Mouse (Mus musculus) embryonic facial prominence, embryonic 13.5 days (tissue): Measurements from ENCODE around the gene Fam234b. TPM values are rescaled to one million over a fixed set of nuclear protein-coding genes. Genes with fewer than 3 reads are reported as not detected.
A peak's percentile ranks its signal among the peaks of the same experiment; 100 is the strongest.

Source experiments
- ATAC-seq: fragments of 200-750 bp; cut with Nextera tagmentation; 2 replicates; pipeline ENCODE4 v1.8.0; 2017; ENCODE audit warnings: low read depth; ENCODE audit not compliant: insufficient number of reproducible peaks, insufficient read depth, low FRiP score, low TSS enrichment
- H3K27ac ChIP-seq: fragments of 300-500 bp; sonication (generic); 2 replicates; pipeline ENCODE4 v1.5.1; 2015; ENCODE audit warnings: moderate library complexity, mild to moderate bottlenecking, inconsistent platforms
- H3K27me3 ChIP-seq: fragments of 300-500 bp; sonication (generic); 2 replicates; pipeline ENCODE4 v1.6.1; 2015; ENCODE audit warnings: mild to moderate bottlenecking, inconsistent platforms
- H3K36me3 ChIP-seq: fragments of 300-500 bp; sonication (generic); 2 replicates; pipeline ENCODE4 v1.6.1; 2015; ENCODE audit warnings: mild to moderate bottlenecking, inconsistent platforms
- H3K4me1 ChIP-seq: fragments of 300-500 bp; sonication (generic); 2 replicates; pipeline ENCODE4 v1.6.1; 2015; ENCODE audit warnings: inconsistent platforms
- H3K4me2 ChIP-seq: fragments of 300-500 bp; sonication (generic); 2 replicates; pipeline ENCODE4 v1.6.1; 2015; ENCODE audit warnings: moderate library complexity, mild to moderate bottlenecking, inconsistent platforms
- H3K4me3 ChIP-seq: fragments of 300-500 bp; sonication (generic); 2 replicates; pipeline ENCODE4 v1.5.1; 2015; ENCODE audit warnings: mild to moderate bottlenecking, inconsistent platforms
- H3K9ac ChIP-seq: fragments of 300-500 bp; sonication (generic); 2 replicates; pipeline ENCODE4 v1.6.1; 2015; ENCODE audit warnings: mild to moderate bottlenecking, inconsistent platforms
- H3K9me3 ChIP-seq: fragments of 300-500 bp; sonication (generic); 2 replicates; pipeline ENCODE4 v1.6.1; 2016; ENCODE audit warnings: inconsistent platforms
- WGBS: fragments of 180-500 bp; shearing (Covaris S2); methylation state at CpG from one replicate; pipeline ENCODE4 v1.1.7; 2015; ENCODE audit warnings: mixed read lengths; 5-methylcytosine and 5-hydroxymethylcytosine counted together
- polyA plus RNA-seq: library from polyadenylated mRNA; unstranded; fragments of >200 nt; fragmentation: Nextera tagmentation; extraction: Ambion mirVana; gene quantifications from 2 replicates; pipeline ENCODE4 v1.2.1, GENCODE M21; 2015

Fam234b gene
- polyA plus RNA-seq, 1 experiment from 2014 or later = 23.4 TPM

GRCm38 (mm10) chr6:135183961-135184360, 13.8 kb upstream of the Fam234b start:
- WGBS = 37% methylated on average over 8 of the region's 8 CpGs
- H3K27me3 ChIP-seq = peaks cover 4% of the 10 kb centered on the region; the same call in 1 of the 2 replicates
- no peak for ATAC-seq
- H3K27ac ChIP-seq = no peak overlapping the region
- H3K4me2 ChIP-seq = no peak overlapping the region
- no peaks in the 10 kb centered on the region for H3K36me3 ChIP-seq
- H3K4me3 ChIP-seq = no peak overlapping the region
- H3K4me1 ChIP-seq = no peaks in the 10 kb centered on the region
- H3K9me3 ChIP-seq = no peaks in the 10 kb centered on the region
- no peak overlapping the region for H3K9ac ChIP-seq

- Histone ChIP-seq H3K4me3 (no peak overlapping the region), H3K36me3 (no peaks in the 10 kb centered on the region), H3K4me1 (no peaks in the 10 kb centered on the region), H3K4me2 (no peak overlapping the region), H3K9ac (no peak overlapping the region), H3K9me3 (no peaks in the 10 kb centered on the region), H3K27ac (no peak overlapping the region), H3K27me3 (no peaks in the 10 kb centered on the region)
- no peak for ATAC-seq
- 67% methylated on average over 10 of the region's 10 CpGs for WGBS
Observed at GRCm38 (mm10) chr6:135187076-135187917, 10.5 kb upstream of the Fam234b start.

GRCm38 (mm10) chr6:135188629-135189028, 9.1 kb upstream of the Fam234b start:
- Histone ChIP-seq H3K9ac (no peak overlapping the region), H3K4me2 (no peak overlapping the region), H3K27me3 (no peaks in the 10 kb centered on the region), H3K4me1 (no peaks in the 10 kb centered on the region), H3K36me3 (no peaks in the 10 kb centered on the region), H3K9me3 (no peaks in the 10 kb centered on the region), H3K4me3 (no peak overlapping the region), H3K27ac (no peak overlapping the region)
- ATAC-seq = no peak
- WGBS = 64% methylated on average over 4 of the region's 4 CpGs

DNA sequence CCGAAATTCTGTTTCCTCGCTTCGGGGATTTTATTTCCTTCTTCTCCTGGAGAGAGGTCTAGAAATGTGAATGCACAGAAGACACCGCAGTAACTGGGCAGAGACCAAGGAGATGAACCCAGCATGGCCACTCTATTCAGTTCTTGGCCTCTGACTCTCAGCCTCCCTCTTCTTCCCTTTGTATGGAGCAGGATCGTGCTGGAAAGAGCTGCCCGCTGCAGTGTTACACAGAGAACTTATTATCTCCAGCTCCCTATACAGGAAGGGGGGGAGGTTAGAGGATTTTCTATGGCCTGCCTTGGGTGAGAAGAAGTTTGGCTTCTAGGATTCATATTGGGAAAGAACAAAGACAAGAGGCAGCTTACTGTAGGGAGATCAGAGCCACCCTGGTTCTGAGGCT, 7.7 kb upstream of the Fam234b start:
- Histone ChIP-seq H3K4me2 (no peak overlapping the region), H3K4me1 (no peaks in the 10 kb centered on the region), H3K27me3 (no peaks in the 10 kb centered on the region), H3K4me3 (no peak overlapping the region), H3K9me3 (no peaks in the 10 kb centered on the region), H3K27ac (no peak overlapping the region), H3K36me3 (no peaks in the 10 kb centered on the region), H3K9ac (no peak overlapping the region)
- ATAC-seq = no peak
- WGBS = 66% methylated on average over 6 of the region's 6 CpGs

- ATAC-seq = no peak
- no peaks in the 10 kb centered on the region for H3K36me3 ChIP-seq
- no peak overlapping the region for H3K4me3 ChIP-seq
- no peak overlapping the region for H3K27ac ChIP-seq
- no peaks in the 10 kb centered on the region for H3K4me1 ChIP-seq
- H3K9ac ChIP-seq = no peak overlapping the region
- H3K27me3 ChIP-seq = no peaks in the 10 kb centered on the region
- 77% methylated on average over 1 of the region's 1 CpGs for WGBS
- no peaks in the 10 kb centered on the region for H3K9me3 ChIP-seq
- no peak overlapping the region for H3K4me2 ChIP-seq
Observed at GRCm38 (mm10) chr6:135191906-135192305, 5.9 kb upstream of the Fam234b start.

DNA sequence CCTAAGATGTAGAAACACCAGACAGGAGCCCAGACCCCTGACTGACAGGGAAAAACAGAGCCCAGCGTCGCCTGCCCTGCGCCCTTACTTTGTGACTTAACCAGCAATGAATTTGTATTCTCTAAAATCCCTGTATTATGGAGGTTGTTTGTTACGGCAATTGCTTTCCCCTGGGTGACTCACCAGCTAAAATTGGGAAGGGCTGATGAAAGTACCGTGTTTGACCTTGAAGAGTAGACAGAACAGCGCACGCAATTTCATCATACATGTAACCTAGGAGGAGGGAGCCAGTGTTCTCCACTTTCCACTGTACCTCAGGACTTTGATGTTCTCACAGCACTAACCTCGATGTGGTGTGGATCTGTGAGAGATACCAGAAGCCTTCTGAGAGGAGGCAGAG, 4.8 kb upstream of the Fam234b start:
- WGBS = 69% methylated on average over 8 of the region's 8 CpGs
- ATAC-seq = no peak
- H3K9me3 ChIP-seq = no peaks in the 10 kb centered on the region
- H3K36me3 ChIP-seq = no peaks in the 10 kb centered on the region
- no peaks in the 10 kb centered on the region for H3K27me3 ChIP-seq
- H3K9ac ChIP-seq = no peak overlapping the region
- peaks cover 4% of the 10 kb centered on the region for H3K4me1 ChIP-seq
- H3K27ac ChIP-seq = no peak overlapping the region
- H3K4me2 ChIP-seq = no peak overlapping the region
- H3K4me3 ChIP-seq = no peak overlapping the region

- Histone ChIP-seq H3K4me3 (no peak overlapping the region), H3K9ac (no peak overlapping the region), H3K36me3 (no peaks in the 10 kb centered on the region), H3K4me2 (no peak overlapping the region), H3K4me1 (peaks cover 9% of the 10 kb centered on the region), H3K27ac (no peak overlapping the region), H3K9me3 (no peaks in the 10 kb centered on the region), H3K27me3 (no peaks in the 10 kb centered on the region)
- WGBS = 27% methylated on average over 4 of the region's 4 CpGs
- ATAC-seq = no peak
Observed at GRCm38 (mm10) chr6:135193733-135194132, 4.0 kb upstream of the Fam234b start.

- Histone ChIP-seq H3K9me3 (no peaks in the 10 kb centered on the region), H3K27me3 (no peaks in the 10 kb centered on the region), H3K4me1 (peaks cover 14% of the 10 kb centered on the region), H3K4me3 (no peak overlapping the region), H3K36me3 (no peaks in the 10 kb centered on the region), H3K9ac (no peak overlapping the region), H3K27ac (no peak overlapping the region), H3K4me2 (no peak overlapping the region)
- no peak for ATAC-seq
- 68% methylated on average over 4 of the region's 4 CpGs for WGBS
Observed at GRCm38 (mm10) chr6:135194907-135195306, 2.9 kb upstream of the Fam234b start.

GRCm38 (mm10) chr6:135196707-135197106, 1.1 kb upstream of the Fam234b start:
- H3K36me3 ChIP-seq = no peaks in the 10 kb centered on the region
- no peak for ATAC-seq
- 78% methylated on average over 8 of the region's 8 CpGs for WGBS

GRCm38 (mm10) chr6:135197446-135197845, 331 bp upstream of the Fam234b start:
- no peak for ATAC-seq
- Histone ChIP-seq H3K36me3 (no peaks in the 10 kb centered on the region), H3K4me2 (peak overlapping the region; percentile 88), H3K4me1 (peaks cover 14% of the 10 kb centered on the region), H3K27ac (no peak overlapping the region), H3K27me3 (no peaks in the 10 kb centered on the region), H3K4me3 (peak overlapping the region; percentile 84), H3K9ac (peak overlapping the region; percentile 86), H3K9me3 (no peaks in the 10 kb centered on the region)
- 17% methylated on average over 7 of the region's 7 CpGs for WGBS

More at GRCm38 (mm10) chr6:135196707-135197106, 1.1 kb upstream of the Fam234b start:
- H3K4me3 ChIP-seq = no peak overlapping the region
- peaks cover 14% of the 10 kb centered on the region for H3K4me1 ChIP-seq
- no peak overlapping the region for H3K9ac ChIP-seq
- H3K27ac ChIP-seq = no peak overlapping the region
- H3K4me2 ChIP-seq = no peak overlapping the region
- no peaks in the 10 kb centered on the region for H3K9me3 ChIP-seq
- H3K27me3 ChIP-seq = no peaks in the 10 kb centered on the region

DNA sequence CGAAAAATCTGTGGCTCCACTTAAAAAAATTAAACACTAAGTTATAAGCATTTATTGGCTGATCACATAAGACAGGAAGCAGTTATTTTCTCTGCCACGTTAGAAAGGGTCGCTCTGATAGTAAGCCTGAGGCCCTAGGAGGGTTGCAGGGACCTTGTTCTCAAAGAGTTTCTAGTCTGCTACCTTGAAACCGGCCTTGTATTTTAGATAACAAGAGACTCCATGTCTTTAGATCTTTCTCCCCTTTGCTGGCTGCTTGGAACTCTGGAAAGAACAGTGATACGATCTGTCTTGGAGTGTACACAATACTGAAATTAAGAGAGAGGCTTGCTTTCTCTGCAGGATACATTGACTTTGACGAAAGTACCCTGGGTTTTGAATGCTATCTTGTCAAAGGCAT, 949 bp downstream of the Fam234b start:
- 0 out of 2 replicates have a peak overlapping the region, but pooled peaks have one; percentile 86 for H3K9ac ChIP-seq
- peaks cover 14% of the 10 kb centered on the region for H3K4me1 ChIP-seq
- H3K4me3 ChIP-seq = peak overlapping the region; percentile 84
- no peak overlapping the region for H3K27ac ChIP-seq
- peak overlapping the region; percentile 88 for H3K4me2 ChIP-seq
- WGBS = 43% methylated on average over 6 of the region's 6 CpGs
- no peak for ATAC-seq
- H3K36me3 ChIP-seq = no peaks in the 10 kb centered on the region
- H3K9me3 ChIP-seq = no peaks in the 10 kb centered on the region
- no peaks in the 10 kb centered on the region for H3K27me3 ChIP-seq
